Mouse (Mus musculus) embryo, embryonic 10 days (tissue): ENCODE data around the gene Bnc2.

Experiments used
- DNase-seq: peaks from one replicate; pipeline ENCODE4 v3.0.0-alpha.2; 2015; ENCODE audit warnings: low spot score

The Bnc2 gene

GRCm38 (mm10) chr4:84324371-84324770 is 350.7 kb downstream of the Bnc2 start:
- DNase-seq = no peak

GRCm38 (mm10) chr4:84321598-84321997 is 353.5 kb downstream of the Bnc2 start:
- no peak for DNase-seq

GRCm38 (mm10) chr4:84317421-84317820 is 357.7 kb downstream of the Bnc2 start:
- no peak for DNase-seq

- DNase-seq = no peak
These were observed 363.7 kb downstream of the Bnc2 start for GRCm38 (mm10) chr4:84311371-84311770.

GRCm38 (mm10) chr4:84310851-84311250 is 364.2 kb downstream of the Bnc2 start:
- DNase-seq = no peak

GRCm38 (mm10) chr4:84308226-84308862 is 366.7 kb downstream of the Bnc2 start:
- peak; percentile 36 for DNase-seq

- no peak for DNase-seq
These were observed 368.0 kb downstream of the Bnc2 start for GRCm38 (mm10) chr4:84306928-84307606.

GRCm38 (mm10) chr4:84302949-84303348 is 372.1 kb downstream of the Bnc2 start:
- no peak for DNase-seq

- DNase-seq = no peak
These were observed 389.9 kb downstream of the Bnc2 start for GRCm38 (mm10) chr4:84285153-84285552.

- no peak for DNase-seq
These were observed 392.4 kb downstream of the Bnc2 start for GRCm38 (mm10) chr4:84282651-84283050.

GRCm38 (mm10) chr4:84278156-84278555 is 396.9 kb downstream of the Bnc2 start:
- no peak for DNase-seq

- no peak for DNase-seq
These were observed 399.0 kb downstream of the Bnc2 start for GRCm38 (mm10) chr4:84276081-84276480.

GRCm38 (mm10) chr4:84274158-84274557 is 400.9 kb downstream of the Bnc2 start:
- no peak for DNase-seq

- no peak for DNase-seq
These were observed 402.2 kb downstream of the Bnc2 start for GRCm38 (mm10) chr4:84272867-84273266.

- DNase-seq = no peak
These were observed 405.2 kb downstream of the Bnc2 start for GRCm38 (mm10) chr4:84269845-84270244.

- DNase-seq = no peak
These were observed 427.7 kb downstream of the Bnc2 start for GRCm38 (mm10) chr4:84247356-84247755.

- peak; percentile 14 for DNase-seq
These were observed 442.7 kb downstream of the Bnc2 start for GRCm38 (mm10) chr4:84232346-84232745.

- DNase-seq = no peak
These were observed 443.8 kb downstream of the Bnc2 start for GRCm38 (mm10) chr4:84231251-84231650.

GRCm38 (mm10) chr4:84229189-84229960 is 445.7 kb downstream of the Bnc2 start:
- DNase-seq = peak; percentile 8

GRCm38 (mm10) chr4:84228551-84228950 is 446.5 kb downstream of the Bnc2 start:
- no peak for DNase-seq
